Mouse (Mus musculus): ENCODE data around the gene Romo1. TPM values are rescaled to one million over a fixed set of nuclear protein-coding genes. Genes with fewer than 3 reads are reported as not detected.
"Not testable (repeated sequence)": the region's sequence is repeated elsewhere in the genome, so short reads cannot be mapped to it uniquely, and the experiment has no call there.

The Romo1 gene
- polyA plus RNA-seq, 1 experiment: 307 TPM

DNA sequence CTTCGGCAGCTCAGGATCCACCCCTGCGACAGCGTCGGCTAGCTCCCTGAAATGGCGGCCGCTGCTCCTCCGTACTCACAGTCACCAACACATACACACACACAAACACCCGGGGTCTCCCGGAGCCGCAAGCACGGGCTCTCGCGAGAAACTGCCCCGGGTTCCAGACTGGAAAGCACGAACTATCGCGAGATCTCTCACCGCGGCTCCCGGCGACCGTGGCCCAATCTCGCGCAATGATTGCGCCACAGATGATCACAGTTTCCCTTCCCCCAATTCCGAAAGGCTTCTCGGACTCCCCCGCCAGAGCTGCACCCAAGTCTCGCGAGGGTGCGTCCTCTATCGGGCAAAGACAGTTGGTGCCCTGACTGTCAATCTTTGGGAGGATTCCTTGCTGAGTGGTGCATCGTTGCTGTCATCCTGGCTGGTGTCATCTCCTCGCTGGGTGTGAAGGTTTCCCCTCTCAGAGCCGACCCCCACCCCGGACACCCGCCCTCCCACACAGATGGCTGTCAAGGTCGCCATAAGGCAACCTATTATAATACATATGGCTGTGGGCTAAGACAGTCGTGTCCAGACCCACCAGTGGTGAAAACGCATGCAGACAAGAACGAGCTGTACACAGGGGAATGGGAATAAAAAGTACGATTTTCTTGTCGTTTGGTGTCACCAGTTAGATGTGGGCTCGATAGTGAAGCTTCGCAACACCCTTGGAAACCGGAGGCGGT is 36.4 kb downstream of the Romo1 start, which contains the start of gene Rbm39:
TSS of gene Rbm39 (minus strand) at position 145 of the 728 bp plus-strand sequence.
- DNase-seq (ENCODE audit: low read depth): peak; percentile 100
- TF ChIP-seq POLR2A (IDR thresholded peaks at IDR 0.05; ENCODE audit: borderline replicate concordance, extremely low read depth, insufficient read depth, insufficient read length, poor library complexity, severe bottlenecking) (peak; percentile 88; the same call in 1 of the 2 replicates), CTCF (IDR thresholded peaks at IDR 0.05; ENCODE audit: borderline replicate concordance, extremely low read depth, insufficient read depth, insufficient read length) (peak; percentile 52)

DNA sequence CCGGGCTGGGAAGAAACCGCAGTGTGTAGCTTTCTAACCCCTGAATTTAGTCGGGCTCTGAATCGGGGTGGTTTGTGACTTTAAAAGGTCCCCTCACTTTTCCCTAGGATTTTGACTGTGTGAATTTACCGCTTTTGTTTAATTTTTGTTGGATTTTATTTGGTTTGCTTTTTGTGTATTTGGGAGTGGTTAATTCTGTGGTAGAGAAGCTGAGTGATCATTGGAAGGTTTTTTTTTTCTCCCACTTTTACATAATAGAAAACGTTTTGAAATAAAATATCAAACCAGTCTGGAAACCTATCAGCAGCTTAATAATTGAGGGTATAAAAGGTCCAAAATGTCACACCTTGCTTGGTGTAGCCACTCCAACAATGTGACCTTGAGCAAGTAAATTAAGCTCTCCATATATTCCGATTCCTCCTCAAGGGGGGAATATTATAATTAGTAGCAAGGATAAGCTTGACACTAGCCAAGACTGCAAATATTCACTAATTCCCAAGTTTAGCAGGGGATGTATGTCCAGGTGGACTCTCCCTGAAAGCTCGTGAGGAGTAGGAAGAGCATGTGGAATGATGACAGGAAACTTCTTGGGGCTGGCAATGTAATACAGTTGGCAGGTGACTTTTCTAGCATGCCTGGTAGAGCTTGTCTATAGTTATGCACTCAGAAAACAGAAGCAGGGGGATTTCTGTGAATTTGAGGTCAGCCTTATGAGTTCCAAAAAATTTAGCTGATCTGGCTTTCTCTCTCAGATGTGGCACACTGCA is 37.2 kb downstream of the Romo1 start:
- TF ChIP-seq CTCF (IDR thresholded peaks at IDR 0.05; ENCODE audit: borderline replicate concordance, extremely low read depth, insufficient read depth, insufficient read length) (no peak), POLR2A (IDR thresholded peaks at IDR 0.05; ENCODE audit: borderline replicate concordance, extremely low read depth, insufficient read depth, insufficient read length, poor library complexity, severe bottlenecking) (no peak)
- DNase-seq (ENCODE audit: low read depth): peak; percentile 11

DNA sequence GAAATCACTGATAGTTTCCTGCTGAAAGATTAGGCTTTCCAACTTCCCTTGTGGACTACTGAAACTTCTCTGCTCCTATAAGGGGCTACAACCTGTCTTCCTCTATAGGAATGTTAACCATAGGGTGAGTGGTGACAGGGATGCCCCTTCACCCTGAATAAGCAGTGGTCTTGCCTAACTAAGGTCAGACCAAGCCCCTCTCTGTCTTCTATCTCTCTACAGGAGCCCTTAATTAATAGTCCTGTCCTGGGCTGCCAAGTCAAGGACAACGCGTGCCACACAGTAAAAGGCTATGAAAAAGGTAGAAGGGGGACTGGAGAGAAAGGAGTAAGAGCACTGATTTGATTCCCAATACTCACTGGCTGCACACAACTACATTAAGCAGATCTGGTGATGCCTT is 37.8 kb downstream of the Romo1 start:
- DNase-seq (ENCODE audit: low read depth): no peak
- TF ChIP-seq POLR2A (IDR thresholded peaks at IDR 0.05; ENCODE audit: borderline replicate concordance, extremely low read depth, insufficient read depth, insufficient read length, poor library complexity, severe bottlenecking) (no peak), CTCF (IDR thresholded peaks at IDR 0.05; ENCODE audit: borderline replicate concordance, extremely low read depth, insufficient read depth, insufficient read length) (no peak)

DNA sequence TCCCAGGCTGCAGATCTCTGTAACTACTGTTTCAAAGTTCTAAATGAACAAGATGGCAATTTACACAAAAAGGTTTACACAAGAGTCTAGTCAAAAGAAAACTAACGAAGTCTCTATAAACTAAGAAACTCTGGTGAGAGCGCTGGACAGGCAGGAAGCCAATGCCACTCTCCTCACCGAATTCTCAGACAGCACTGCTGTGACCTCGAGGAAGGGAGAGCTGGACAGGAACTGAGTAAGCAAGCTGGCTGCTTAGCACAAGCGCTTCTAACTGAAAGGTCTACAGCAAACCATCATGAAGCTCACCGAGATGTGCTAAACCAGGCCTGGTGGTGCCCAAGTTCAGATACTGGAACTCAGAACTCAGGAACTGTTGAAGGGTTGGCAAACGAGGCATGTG is 45.4 kb downstream of the Romo1 start:
- DNase-seq (ENCODE audit: low read depth): not testable (repeated sequence)

DNA sequence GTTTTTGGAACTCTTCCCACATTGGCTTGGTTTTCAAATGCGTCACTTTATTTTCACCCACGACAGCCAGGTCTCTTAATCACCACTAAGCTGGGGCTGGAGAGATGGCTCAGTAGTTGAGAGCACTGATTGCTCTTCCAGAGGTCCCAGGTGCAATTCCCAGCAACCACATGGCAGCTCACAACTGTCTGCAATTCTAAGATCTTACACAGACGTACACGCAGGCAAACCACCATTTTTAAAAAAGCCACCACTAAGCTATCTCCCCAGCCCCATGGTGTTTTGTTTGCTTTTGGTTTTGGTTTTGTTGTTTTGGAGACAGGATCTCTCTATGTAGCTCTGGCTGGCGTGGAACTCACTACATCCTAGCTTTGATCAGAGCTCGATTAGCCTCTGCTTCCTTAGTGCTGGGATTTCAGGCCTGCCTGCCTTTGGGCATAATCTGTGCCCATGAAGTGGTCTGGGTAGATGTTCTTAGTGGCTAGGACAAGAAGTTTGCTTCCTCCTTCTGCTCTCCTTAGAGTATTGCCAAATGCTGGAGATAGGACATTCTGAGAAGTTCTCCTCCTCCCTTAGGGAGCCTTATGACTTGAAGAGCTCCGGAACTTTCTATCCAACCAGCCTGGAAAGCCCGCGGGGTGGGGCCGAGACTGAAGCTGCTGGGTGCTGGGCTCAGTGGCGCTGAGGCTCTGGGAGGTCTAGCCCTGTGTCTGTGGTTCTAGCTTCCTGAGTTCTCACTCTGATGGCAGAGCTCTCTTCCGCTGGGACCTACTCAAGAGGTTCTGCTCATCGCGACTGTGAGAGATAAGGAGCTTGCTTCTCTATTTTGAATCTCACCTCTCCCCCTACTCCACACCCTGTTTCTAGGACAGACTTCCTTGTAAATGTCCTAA is 46.4 kb downstream of the Romo1 start:
- DNase-seq (ENCODE audit: low read depth): no peak
- no peak for TF ChIP-seq CTCF (IDR thresholded peaks at IDR 0.05; ENCODE audit: borderline replicate concordance, extremely low read depth, insufficient read depth, insufficient read length)
- TF ChIP-seq POLR2A (IDR thresholded peaks at IDR 0.05; ENCODE audit: borderline replicate concordance, extremely low read depth, insufficient read depth, insufficient read length, poor library complexity, severe bottlenecking): no peak

DNA sequence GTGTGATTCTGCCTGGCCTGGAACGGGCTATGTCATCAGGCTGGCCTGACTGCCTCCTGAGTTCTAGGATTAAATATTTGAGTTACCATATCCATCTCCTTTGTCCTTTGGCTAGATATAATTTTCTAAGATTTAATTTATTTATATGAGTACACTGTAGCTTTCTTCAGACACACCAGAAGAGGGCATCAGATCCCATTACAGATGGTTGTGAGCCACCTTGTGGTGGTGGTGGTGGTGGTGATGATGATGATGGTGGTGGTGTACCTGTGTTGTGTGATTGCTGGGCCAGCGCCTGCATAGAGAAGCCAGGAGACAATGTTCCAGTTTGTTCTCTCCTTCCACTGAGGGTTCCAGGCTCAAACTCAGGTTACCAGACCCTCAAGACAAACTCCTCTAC is 47.7 kb downstream of the Romo1 start:
- TF ChIP-seq POLR2A (IDR thresholded peaks at IDR 0.05; ENCODE audit: borderline replicate concordance, extremely low read depth, insufficient read depth, insufficient read length, poor library complexity, severe bottlenecking): no peak
- no peak for TF ChIP-seq CTCF (IDR thresholded peaks at IDR 0.05; ENCODE audit: borderline replicate concordance, extremely low read depth, insufficient read depth, insufficient read length)

DNA sequence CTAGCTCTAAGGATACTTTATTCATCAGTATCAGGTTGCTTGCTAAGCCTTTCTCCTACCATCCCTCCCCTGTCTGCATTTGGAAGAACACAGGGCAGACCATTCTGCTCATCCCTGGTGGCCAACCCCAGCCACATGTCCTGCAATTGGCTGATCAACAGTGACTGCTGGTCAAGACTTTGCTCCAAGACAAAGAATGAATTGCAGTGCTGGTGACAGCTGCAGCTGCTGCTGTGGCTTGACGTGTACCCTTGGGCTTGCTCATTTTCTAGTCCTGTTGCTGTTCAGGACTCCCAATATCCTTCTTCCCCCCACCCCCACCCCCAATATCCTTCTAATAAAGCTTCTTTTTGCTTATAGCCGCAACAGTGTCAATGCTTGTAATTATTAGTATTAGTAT is 48.2 kb downstream of the Romo1 start:
- no peak for TF ChIP-seq CTCF (IDR thresholded peaks at IDR 0.05; ENCODE audit: borderline replicate concordance, extremely low read depth, insufficient read depth, insufficient read length)
- no peak for TF ChIP-seq POLR2A (IDR thresholded peaks at IDR 0.05; ENCODE audit: borderline replicate concordance, extremely low read depth, insufficient read depth, insufficient read length, poor library complexity, severe bottlenecking)
- no peak for DNase-seq (ENCODE audit: low read depth)

More for the DNA sequence above, 47.7 kb downstream of the Romo1 start:
- no peak for DNase-seq (ENCODE audit: low read depth)

DNA sequence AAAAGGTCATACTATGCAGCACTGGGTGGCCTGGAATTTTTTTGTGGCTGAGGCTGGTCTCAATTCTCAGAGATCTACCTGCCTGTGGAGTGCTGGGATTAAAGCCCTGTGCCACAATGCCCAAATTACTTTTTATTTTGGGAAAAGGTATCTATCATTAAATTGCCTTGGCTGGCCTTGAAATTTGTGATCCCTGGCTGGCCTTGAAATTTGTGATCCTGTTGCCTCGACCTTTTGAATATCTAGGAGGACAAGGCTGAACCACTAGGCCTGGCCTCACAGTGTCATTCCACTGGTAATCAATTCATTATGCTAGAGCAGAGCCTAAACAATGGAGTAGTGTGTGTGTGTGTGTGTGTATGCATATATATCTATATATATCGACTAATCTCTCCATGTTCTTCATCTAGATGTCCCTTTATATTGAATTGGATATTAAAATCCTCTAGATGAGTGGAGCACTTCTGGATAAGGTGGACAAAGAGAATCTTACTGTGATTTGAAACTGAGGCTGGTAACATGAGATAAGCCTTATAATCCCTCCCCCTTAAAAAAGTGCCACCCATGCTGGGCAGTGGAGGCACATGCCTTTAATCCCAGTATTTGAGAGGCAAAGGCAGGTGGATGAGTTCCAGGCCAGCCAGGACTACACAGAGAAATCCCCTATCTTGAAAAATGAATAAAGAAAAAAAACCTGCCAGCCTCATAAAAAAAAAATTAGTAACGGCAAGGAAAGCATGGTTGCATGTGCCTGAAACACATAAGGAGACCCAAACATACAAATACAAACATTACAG is 49.4 kb downstream of the Romo1 start:
- TF ChIP-seq POLR2A (IDR thresholded peaks at IDR 0.05; ENCODE audit: borderline replicate concordance, extremely low read depth, insufficient read depth, insufficient read length, poor library complexity, severe bottlenecking) (no peak), CTCF (IDR thresholded peaks at IDR 0.05; ENCODE audit: borderline replicate concordance, extremely low read depth, insufficient read depth, insufficient read length) (no peak)
- DNase-seq (ENCODE audit: low read depth): no peak

DNA sequence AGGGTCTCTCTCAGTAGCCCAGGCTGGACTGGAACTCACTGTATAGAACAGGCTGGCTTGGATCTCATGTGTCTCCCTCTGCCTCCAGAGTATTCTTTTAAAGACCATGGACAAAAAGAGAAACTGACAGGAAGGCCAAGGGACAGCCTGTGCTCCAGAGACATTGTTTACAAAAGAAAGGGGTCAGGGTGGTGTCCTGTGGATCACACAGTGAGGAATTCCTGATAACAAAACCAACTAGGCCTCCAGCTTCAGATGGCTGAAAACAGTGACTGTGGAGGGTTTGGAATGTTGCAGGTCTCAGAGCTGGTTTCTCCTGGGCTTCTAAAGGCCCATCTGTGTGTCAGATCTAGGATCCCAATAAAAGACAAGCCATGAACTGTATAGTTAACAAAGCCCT is 50.7 kb downstream of the Romo1 start:
- DNase-seq (ENCODE audit: low read depth): no peak
- TF ChIP-seq CTCF (IDR thresholded peaks at IDR 0.05; ENCODE audit: borderline replicate concordance, extremely low read depth, insufficient read depth, insufficient read length): no peak
- TF ChIP-seq POLR2A (IDR thresholded peaks at IDR 0.05; ENCODE audit: borderline replicate concordance, extremely low read depth, insufficient read depth, insufficient read length, poor library complexity, severe bottlenecking): no peak

Other genes starting within 250 kb of the Romo1 start
- gene Uqcc1, start 213.7 kb upstream of the Romo1 start, polyA plus RNA-seq (2012; rRNA removed): 40.4 and 44.9 TPM in 2 replicates
- gene Gm15557, start 203.3 kb upstream of the Romo1 start, polyA plus RNA-seq (2012; rRNA removed): not detected in 2 replicates
- gene Gdf5, start 198.7 kb upstream of the Romo1 start, polyA plus RNA-seq (2012; rRNA removed): 1.4 and 1.7 TPM in 2 replicates
- gene Cep250, start 187.6 kb upstream of the Romo1 start, polyA plus RNA-seq (2012; rRNA removed): 16.0 and 23.7 TPM in 2 replicates
- gene 6430550D23Rik, start 136.1 kb upstream of the Romo1 start, polyA plus RNA-seq (2012; rRNA removed): 3.0 and 5.9 TPM in 2 replicates
- 418 and 463 TPM in 2 replicates for gene Ergic3, start 136.0 kb upstream of the Romo1 start, polyA plus RNA-seq (2012; rRNA removed)
- gene Fer1l4, start 91.1 kb upstream of the Romo1 start, polyA plus RNA-seq (2012; rRNA removed): 0.06 and 0.07 TPM in 2 replicates
- gene Spag4, start 78.9 kb upstream of the Romo1 start, polyA plus RNA-seq (2012; rRNA removed): 8.8 and 12.1 TPM in 2 replicates
- gene Cpne1, start 32.1 kb upstream of the Romo1 start, polyA plus RNA-seq (2012; rRNA removed): 78.8 and 96.1 TPM in 2 replicates
- 25.9 and 36.7 TPM in 2 replicates for gene Rbm12, start 32.1 kb upstream of the Romo1 start, polyA plus RNA-seq (2012; rRNA removed)
- 13.2 and 13.9 TPM in 2 replicates for gene Gm28036, start 16.9 kb upstream of the Romo1 start, polyA plus RNA-seq (2012; rRNA removed)
- gene Nfs1, start 147 bp downstream of the Romo1 start, polyA plus RNA-seq (2012; rRNA removed): 28.5 and 37.2 TPM in 2 replicates
- 133 and 188 TPM in 2 replicates for gene Rbm39, start 36.2 kb downstream of the Romo1 start, polyA plus RNA-seq (2012; rRNA removed)
- 28.8 and 31.4 TPM in 2 replicates for gene Phf20, start 52.4 kb downstream of the Romo1 start, polyA plus RNA-seq (2012; rRNA removed)
- gene Cnbd2, start 168.3 kb downstream of the Romo1 start, polyA plus RNA-seq (2012; rRNA removed): 3.0 and 4.1 TPM in 2 replicates
- 117 and 173 TPM in 2 replicates for gene Scand1, start 168.7 kb downstream of the Romo1 start, polyA plus RNA-seq (2012; rRNA removed)

Data from brain, embryonic 14.5 days (tissue).